Mouse (Mus musculus): Measurements from ENCODE around the gene Fcna.

Fcna gene

GRCm38 (mm10) chr2:25577951-25578795 is 49.7 kb downstream of the Fcna start:
- DNase-seq = no peak

- DNase-seq = no peak
Observed at GRCm38 (mm10) chr2:25576965-25577891, 50.6 kb downstream of the Fcna start.

GRCm38 (mm10) chr2:25576028-25576850 is 51.6 kb downstream of the Fcna start:
- no peak for DNase-seq

GRCm38 (mm10) chr2:25575432-25576027 is 52.3 kb downstream of the Fcna start:
- DNase-seq = no peak
